In the genomic region with DNA sequence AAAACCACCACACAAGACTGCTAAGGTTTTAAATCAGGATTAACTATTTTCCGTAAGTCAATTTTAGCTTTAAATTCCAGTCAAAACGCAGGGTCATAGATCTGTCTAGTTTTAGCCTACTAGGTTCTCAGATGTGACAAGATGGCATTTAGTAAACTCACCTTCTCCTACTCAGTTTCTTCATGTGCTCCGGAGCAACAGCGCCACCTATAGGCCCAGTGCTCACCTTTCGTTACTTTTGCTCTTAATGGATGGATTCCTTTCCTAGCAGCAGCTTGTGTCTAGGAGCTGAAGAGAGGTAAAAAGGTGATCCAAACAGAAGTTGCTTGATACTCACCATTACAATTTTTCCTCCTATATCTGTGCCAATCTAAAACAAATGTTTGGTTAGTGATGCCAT, we compare ENCODE assay signal across 8 mouse cellular contexts. TPM values are rescaled to one million over a fixed set of nuclear protein-coding genes. Genes with fewer than 3 reads are reported as not detected.
DNase-seq lines count a peak whose midpoint lies in the region; ATAC-seq and TF ChIP-seq lines count a peak whose summit lies in the region.

No protein-coding gene starts in this region.

- peak overlapping the region; percentile 12; the same call in 1 of the 2 replicates for H3K27ac ChIP-seq in liver, embryonic 15.5 days (replicated peaks)

- H3ac ChIP-seq in C2C12 (ENCODE audit: control insufficient read depth, insufficient read length, low read depth): no peak overlapping the region

- no peaks in the 10 kb centered on the region for H3K27me3 ChIP-seq in C2C12 (ENCODE audit: control insufficient read depth, insufficient read depth, insufficient read length)
- no peaks in the 10 kb centered on the region for H3K27me3 ChIP-seq in liver, embryonic 15.5 days

- DNase-seq in R1 (ENCODE audit: low read depth, low spot score): peak; percentile 91
- DNase-seq in cerebellum, postnatal 14 days: peak; percentile 80 to 89
- peak; percentile 26 to 57 for DNase-seq in gastrocnemius, adult 8-10 months (ENCODE audit: low spot score in 2 of 2)
- peak; percentile 77 to 92 for DNase-seq in kidney, postnatal 36 days
- DNase-seq in retina, postnatal 1 day: peak; percentile 83
- DNase-seq in urinary bladder, adult 18-20 months (ENCODE audit: low spot score in 2 of 2): peak; percentile 57 to 58

- H3K4me3 ChIP-seq in C2C12 (ENCODE audit: insufficient read depth, poor library complexity, severe bottlenecking): no peak overlapping the region
- no peak overlapping the region for H3K4me3 ChIP-seq in liver, embryonic 15.5 days (replicated peaks)

- peaks cover 34% of the 10 kb centered on the region for H3K4me1 ChIP-seq in liver, embryonic 15.5 days (replicated peaks)

- H3K9me3 ChIP-seq in liver, embryonic 15.5 days (replicated peaks): no peaks in the 10 kb centered on the region

- 9% methylated on average over 5 of the region's 5 CpGs for WGBS in liver, embryonic 15.5 days (ENCODE audit: insufficient replicate concordance)

- no peaks in the 10 kb centered on the region for H3K36me3 ChIP-seq in C2C12 (ENCODE audit: control insufficient read depth, insufficient read depth)
- no peaks in the 10 kb centered on the region for H3K36me3 ChIP-seq in liver, embryonic 15.5 days (replicated peaks)

- no peak overlapping the region for H3K9ac ChIP-seq in liver, embryonic 15.5 days

- no peak overlapping the region for H3K4me2 ChIP-seq in liver, embryonic 15.5 days

- no peaks in the 10 kb centered on the region for H3K79me3 ChIP-seq in C2C12 (ENCODE audit: low read depth)

- peak; percentile 28 for TF ChIP-seq CTCF in C2C12 (IDR thresholded peaks at IDR 0.05; ENCODE audit: control insufficient read depth, insufficient read depth, insufficient read length)

- H3K79me2 ChIP-seq in C2C12 (ENCODE audit: control insufficient read depth, insufficient read depth): no peaks in the 10 kb centered on the region

- peak; percentile 40; the same call in 1 of the 2 replicates for ATAC-seq in liver, embryonic 15.5 days (ENCODE audit: insufficient read depth)

TF ChIP-seq in C2C12, 6 proteins besides CTCF, POLR2A, EP300 and RAD21:
- TF ChIP-seq MYOD1 (IDR thresholded peaks at IDR 0.05; ENCODE audit: control insufficient read depth, insufficient read length, low read depth) (no peak), FOSL1 (IDR thresholded peaks at IDR 0.05; ENCODE audit: insufficient read depth, low read length, poor library complexity, severe bottlenecking) (no peak), CEBPB (IDR thresholded peaks at IDR 0.05; ENCODE audit: low read depth) (no peak), MYOG (IDR thresholded peaks at IDR 0.05; ENCODE audit: control insufficient read depth, extremely low read depth, insufficient read length) (no peak), MAX (IDR thresholded peaks at IDR 0.05) (no peak), USF1 (IDR thresholded peaks at IDR 0.05; ENCODE audit: low read depth) (no peak)

RNA-seq across cellular contexts. Expression of gene Herc2, which starts 7.6 kb away (rescaled TPM):
- polyA plus RNA-seq in C2C12 (2012; fragmentation: generic; extraction: Trizol): 8.8 TPM
- 10 to 100 TPM; 60.8 to 88.2 (median 82.8) TPM for total RNA-seq in gastrocnemius, adult 8-10 months (2022)
- 14.2 and 15.5 TPM in 2 replicates for polyA plus RNA-seq in liver, embryonic 15.5 days (2015; fragmentation: Nextera tagmentation; extraction: Ambion mirVana)

RNA-seq across cellular contexts. Expression of gene Nipa1, which starts 22.6 kb away (rescaled TPM):
- 3.9 TPM for polyA plus RNA-seq in C2C12 (2012; fragmentation: generic; extraction: Trizol)
- total RNA-seq in gastrocnemius, adult 8-10 months (2022): 1 to 10 TPM; 3.4 to 4.9 (median 4.0) TPM
- 13.6 and 15.4 TPM in 2 replicates for polyA plus RNA-seq in liver, embryonic 15.5 days (2015; fragmentation: Nextera tagmentation; extraction: Ambion mirVana)
